Mouse (Mus musculus) adrenal gland, postnatal 25 days (tissue): ENCODE results near the gene Omp. TPM values are rescaled to one million over a fixed set of nuclear protein-coding genes. Genes with fewer than 3 reads are reported as not detected.

Experiments used
- DNase-seq: peaks from one replicate; pipeline ENCODE4 v3.0.0; 2021; ENCODE audit warnings: mixed read lengths
- total RNA-seq: library from RNA; stranded (reverse); gene quantifications from 2 replicates; pipeline ENCODE4 v1.2.3, GENCODE M21; 2021

The Omp gene
- total RNA-seq, 1 experiment from 2014 or later: 5.4 TPM

DNA sequence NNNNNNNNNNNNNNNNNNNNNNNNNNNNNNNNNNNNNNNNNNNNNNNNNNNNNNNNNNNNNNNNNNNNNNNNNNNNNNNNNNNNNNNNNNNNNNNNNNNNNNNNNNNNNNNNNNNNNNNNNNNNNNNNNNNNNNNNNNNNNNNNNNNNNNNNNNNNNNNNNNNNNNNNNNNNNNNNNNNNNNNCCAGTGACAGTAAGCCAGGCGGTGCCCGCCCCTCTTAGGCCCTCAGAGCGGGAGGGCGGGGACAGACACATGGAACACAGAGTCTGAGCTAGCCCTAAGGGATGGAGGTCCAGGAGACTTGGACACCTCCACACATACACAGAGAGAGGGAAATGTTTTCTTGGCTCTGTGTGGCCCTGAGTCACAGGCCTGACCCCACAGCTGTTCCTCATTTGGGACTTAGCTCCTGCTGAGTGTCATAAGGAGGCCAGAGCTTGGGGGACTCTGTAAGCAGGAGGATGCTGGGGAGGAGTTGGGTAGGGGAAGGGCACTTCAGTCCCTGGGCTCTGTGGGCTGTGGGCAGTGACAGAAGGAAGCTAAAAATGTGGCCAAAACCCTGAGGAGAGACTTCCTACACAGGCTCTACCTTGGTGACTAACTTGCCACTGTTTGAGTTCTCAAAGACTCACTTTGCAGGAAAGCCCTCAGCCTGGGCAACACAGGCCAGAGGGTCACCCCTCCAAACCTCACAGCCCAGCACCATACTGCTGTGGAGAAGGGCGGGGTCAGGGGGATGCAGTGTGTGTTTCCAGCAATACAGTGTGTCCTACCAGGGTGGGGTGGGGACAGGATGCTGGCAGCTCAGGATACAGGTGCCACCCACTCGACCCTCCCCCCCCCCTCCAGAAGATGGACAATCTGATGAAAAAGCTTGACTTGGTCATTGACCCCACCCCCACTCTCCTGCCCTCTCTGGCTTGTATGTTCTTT lies 26.1 kb upstream of the Omp start:
- DNase-seq: no peak

GRCm38 (mm10) chr7:98164999-98165528 lies 19.8 kb upstream of the Omp start:
- DNase-seq: no peak

DNA sequence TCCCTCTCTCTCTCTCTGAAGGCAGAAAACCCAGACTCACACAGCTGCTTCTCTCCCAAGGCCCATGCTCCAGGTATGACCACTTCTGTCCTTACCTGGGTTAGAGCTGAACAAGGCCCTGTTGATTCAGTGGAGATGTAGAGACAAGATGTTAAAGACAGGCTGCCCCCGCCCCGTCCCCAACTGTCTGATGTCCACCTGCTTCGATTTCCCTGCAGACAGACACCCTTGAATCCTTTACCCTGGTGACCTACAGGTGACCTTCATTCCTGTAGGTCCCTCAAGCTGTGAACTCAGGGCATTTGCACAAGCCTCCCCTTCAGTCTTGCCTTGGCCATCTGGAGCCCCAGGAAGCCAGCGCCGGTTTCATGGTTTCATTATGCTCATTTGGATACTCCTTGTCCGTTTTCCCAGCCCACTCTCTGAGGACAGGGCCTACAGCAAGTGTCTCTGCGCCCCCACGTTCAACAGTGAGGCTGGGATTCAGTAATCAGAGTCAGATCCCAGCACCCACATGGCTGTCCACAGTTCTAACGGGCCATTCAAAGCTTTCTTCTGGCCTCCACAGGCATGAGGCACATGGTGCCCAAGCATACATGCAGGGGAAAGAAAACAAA lies 19.2 kb upstream of the Omp start:
- no peak for DNase-seq

- DNase-seq: no peak
Measured at GRCm38 (mm10) chr7:98163700-98164099, 18.4 kb upstream of the Omp start.

GRCm38 (mm10) chr7:98162239-98162638 lies 16.9 kb upstream of the Omp start:
- DNase-seq: no peak

DNA sequence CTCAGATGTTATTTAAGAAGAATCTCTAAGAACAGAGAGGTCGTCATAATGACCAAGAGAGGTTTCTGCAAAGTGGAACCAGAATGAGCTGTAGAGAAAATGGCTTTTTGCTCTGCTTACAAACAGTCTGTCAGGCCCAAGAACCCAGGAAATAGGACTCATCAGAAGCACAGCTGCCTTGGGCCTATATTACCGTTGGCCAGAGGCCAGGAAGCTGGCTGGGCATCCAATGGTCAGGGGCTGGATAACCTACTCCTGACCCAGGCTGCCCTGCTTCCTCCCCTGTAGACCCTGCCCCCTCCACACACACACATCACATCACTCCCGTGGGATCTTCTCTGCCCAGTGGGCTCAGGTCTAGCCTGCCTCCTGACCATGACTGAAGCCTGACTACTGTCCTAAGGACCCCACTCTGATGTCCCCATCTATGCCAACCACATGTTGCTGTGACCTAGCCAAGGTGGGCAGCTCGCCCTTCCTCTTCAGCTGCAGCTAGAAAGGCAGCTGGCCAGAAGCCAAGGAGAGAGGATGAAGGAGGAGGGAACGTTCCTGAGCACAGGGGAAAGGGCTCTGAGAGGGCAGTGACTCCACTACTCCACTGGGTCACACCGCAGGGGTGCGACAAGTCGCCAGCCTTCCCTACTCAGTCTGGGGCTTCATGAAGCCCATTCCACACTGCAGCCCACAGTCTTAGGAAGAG lies 14.9 kb upstream of the Omp start:
- DNase-seq: no peak

GRCm38 (mm10) chr7:98158481-98158880 lies 13.2 kb upstream of the Omp start:
- no peak for DNase-seq

DNA sequence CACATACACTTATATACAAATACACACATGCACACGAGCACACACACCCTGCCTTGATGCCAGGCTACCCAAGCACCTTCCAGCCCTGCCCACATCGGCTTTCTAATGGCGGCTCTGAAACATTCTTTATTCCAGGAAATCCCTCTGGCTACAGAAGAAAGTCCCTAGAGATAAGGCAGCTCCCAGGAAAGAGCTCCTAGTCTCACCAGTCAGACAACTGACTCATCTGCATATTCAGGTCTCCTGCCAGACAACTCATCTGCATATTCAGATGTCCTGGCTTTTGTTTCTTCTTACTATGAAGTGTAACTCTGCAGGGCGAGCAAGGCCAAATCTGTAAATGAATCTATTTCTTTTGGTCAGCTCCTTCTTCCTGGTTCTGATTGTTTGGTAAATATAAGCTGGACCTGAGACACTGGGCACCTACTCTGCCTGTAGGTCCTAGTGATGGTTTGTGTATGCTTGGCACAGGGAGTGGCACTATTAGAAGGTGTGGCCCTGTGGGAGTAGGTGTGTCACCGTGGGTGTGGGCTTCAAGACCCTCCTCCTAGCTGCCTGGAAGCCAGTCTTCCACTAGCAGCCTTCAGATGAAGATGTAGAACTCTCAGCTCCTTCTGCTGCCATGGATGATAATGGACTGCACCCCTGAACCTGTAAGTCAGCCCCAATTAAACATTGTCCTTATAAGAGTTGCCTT lies 12.5 kb upstream of the Omp start:
- no peak for DNase-seq

- peak; percentile 66 for DNase-seq
Measured at GRCm38 (mm10) chr7:98156280-98156665, 11.0 kb upstream of the Omp start.

DNA sequence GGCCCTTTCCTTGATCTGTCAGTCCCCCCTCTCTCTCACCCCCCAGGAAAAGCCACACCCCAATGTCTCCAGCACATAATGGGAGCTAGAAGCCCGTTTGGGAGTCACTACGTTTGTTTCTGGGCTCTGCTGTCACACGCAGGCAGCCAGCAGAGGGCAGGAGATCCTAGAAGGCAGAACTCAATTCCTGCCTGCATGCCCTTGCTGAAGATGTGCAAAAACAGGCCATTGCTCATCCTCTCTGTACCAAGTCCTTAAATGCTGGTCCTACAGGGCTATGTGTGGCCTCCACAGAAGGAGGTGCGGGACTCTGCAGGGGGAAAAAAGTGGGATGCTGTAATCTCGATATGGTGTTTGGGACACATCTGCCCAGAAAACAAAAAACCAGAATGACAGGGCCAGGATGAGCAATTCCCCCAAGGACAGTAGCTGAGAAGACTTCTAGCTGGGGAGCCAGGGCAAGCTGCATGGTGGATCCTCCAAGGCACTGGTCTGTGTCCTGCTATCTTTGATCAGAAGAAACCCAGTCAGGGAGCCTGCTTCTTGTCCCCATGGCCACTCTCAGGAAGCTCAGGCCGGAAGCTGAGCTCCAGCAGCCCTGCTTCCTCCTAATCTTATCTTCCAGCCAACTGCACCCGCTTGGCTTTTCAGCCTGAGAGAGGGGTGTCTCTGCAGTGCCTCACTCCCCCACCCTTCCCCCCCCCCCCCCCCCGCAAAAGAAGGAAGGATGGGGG lies 10.4 kb upstream of the Omp start:
- DNase-seq: peak; percentile 70

DNA sequence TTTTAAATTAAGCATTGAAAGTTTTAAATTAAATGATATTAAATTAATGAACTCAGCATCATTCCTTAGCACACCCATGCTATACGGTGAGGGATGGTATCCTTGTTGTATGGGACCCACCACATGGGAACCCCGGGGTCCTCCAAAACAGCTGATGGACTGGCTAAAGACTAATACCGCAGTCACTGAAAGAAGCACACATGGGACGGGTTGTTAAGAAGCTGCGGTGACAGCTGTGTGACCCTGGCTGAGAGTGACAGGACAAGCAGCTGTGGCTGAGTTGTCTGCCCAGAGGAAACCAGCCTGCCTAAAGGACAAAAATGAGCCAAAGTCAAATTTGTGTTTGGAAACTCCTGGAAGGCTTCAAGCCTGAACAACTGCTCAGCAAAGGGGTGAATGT lies 8.6 kb upstream of the Omp start:
- no peak for DNase-seq

- no peak for DNase-seq
Measured at GRCm38 (mm10) chr7:98153345-98153744, 8.0 kb upstream of the Omp start.

GRCm38 (mm10) chr7:98152400-98152799 lies 7.1 kb upstream of the Omp start:
- no peak for DNase-seq

GRCm38 (mm10) chr7:98150525-98150924 lies 5.2 kb upstream of the Omp start:
- DNase-seq: no peak

DNA sequence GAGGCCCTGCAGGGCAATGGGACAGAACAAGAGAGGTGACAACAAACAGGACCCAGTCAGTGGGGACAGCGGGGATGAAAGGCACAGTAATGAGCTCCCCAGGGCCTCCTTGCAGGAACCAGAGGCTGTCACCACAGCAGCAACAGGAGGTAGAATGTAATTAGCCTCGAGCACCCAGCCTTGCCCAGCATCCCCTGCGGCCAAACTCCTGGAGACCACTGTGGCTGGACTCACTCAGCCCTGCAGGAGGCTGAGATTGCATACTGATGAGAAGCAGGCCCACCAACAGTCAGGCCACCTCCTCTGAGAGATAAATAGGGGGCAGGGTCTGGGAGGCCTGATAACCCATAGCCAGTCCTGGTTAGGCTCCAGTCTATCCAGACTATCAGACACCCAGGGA lies 4.5 kb upstream of the Omp start:
- no peak for DNase-seq

DNA sequence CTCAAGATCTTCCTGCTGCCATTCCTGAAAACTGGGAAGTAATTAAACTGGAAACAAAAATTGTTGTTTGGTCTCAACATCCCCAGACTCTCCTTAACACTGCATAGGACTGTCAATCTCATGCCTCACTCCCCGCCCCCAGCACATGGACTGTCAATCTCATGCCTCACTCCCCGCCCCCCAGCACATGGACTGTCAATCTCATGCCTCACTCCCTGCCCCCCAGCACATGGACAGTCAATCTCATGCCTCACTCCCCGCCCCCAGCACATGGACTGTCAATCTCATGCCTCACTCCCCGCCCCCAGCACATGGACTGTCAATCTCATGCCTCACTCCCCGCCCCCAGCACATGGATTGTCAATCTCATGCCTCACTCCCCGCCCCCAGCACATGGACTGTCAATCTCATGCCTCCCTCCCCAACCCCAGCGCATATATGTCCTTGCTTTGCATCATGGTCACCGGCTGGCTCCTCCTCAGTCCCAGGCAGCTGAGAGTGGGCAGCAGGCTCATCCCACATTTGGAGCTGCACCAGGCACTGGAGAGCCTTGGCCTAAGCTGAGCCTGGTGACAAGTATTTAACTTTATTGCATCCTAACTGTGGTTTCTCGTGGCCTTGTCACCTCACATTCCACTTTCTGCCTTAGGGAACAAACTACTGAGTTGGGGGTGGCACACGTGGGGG lies 3.6 kb upstream of the Omp start:
- no peak for DNase-seq

DNA sequence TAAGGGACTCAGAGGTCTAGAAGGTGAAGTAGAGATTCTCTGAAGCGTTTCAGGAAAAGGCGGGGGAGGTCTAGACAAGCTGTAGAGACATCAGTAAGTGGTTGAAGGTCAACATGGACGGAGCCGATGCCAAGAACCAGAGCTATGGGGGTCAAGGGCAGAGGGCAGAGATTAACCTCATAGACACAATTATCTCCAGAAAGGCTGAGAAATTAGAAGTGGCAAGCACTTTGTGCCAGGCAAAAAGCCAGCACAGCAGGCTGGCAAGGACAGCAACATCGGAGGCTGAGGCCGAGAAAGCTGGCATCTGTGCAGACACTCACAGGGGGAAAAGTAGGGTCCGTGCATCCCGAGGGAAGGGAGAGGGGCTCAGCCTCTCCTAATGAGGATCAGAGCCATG lies 2.5 kb upstream of the Omp start:
- peak; percentile 49 for DNase-seq

- no peak for DNase-seq
Measured at GRCm38 (mm10) chr7:98146447-98146845, 1.1 kb upstream of the Omp start.

- no peak for DNase-seq
Measured at GRCm38 (mm10) chr7:98145842-98146446, 642 bp upstream of the Omp start.

GRCm38 (mm10) chr7:98142648-98143047 lies 2.7 kb downstream of the Omp start:
- no peak for DNase-seq

DNA sequence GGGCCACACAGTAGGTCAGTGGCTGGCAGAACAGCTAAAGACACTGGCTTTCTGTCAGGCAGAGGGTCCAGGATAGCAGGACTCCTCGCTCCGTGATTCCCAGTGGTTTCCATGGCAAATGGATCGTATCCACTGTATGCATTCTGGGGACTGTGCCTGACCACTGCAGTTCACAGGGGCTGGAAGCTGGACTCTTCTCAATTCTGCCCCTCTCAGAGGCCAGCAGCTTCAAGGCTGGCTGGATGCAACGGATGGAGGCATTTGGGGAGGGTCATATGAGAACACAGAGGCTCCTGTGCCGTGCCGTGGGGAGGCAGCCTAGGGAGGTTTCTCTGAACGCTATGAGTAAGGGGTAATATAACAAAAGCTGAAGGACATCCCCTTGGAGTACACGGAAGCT lies 3.1 kb downstream of the Omp start:
- DNase-seq: no peak
